Mouse (Mus musculus): ENCODE data around the gene Dpf2. TPM values are rescaled to one million over a fixed set of nuclear protein-coding genes. Genes with fewer than 3 reads are reported as not detected.

Dpf2 gene
- polyA plus RNA-seq, 1 experiment from 2014 or later = 118 TPM

GRCm38 (mm10) chr19:5935691-5936090 is 22.9 kb upstream of the Dpf2 start:
- WGBS = 49% methylated on average over 5 of the region's 5 CpGs
- no peaks in the 10 kb centered on the region for H3K27me3 ChIP-seq (replicated peaks)
- H3K9ac ChIP-seq = 0 out of 2 replicates have a peak overlapping the region, but pooled peaks have one; percentile 55
- ATAC-seq (ENCODE audit: insufficient number of reproducible peaks, low FRiP score) = no peak
- peaks cover 7% of the 10 kb centered on the region for H3K36me3 ChIP-seq
- H3K9me3 ChIP-seq (replicated peaks) = no peaks in the 10 kb centered on the region
- peaks cover 49% of the 10 kb centered on the region for H3K4me1 ChIP-seq (replicated peaks)
- H3K27ac ChIP-seq (ENCODE audit: poor library complexity, severe bottlenecking) = peak overlapping the region; percentile 72; the same call in 1 of the 2 replicates
- peak overlapping the region; percentile 43 for H3K4me2 ChIP-seq
- no peak overlapping the region for H3K4me3 ChIP-seq

- Histone ChIP-seq H3K36me3 (peaks cover 3% of the 10 kb centered on the region), H3K4me3 (no peak overlapping the region), H3K27me3 (replicated peaks) (no peaks in the 10 kb centered on the region), H3K9me3 (replicated peaks) (no peaks in the 10 kb centered on the region), H3K27ac (ENCODE audit: poor library complexity, severe bottlenecking) (peak overlapping the region; percentile 72), H3K4me1 (replicated peaks) (peaks cover 47% of the 10 kb centered on the region), H3K4me2 (peak overlapping the region; percentile 43), H3K9ac (peak overlapping the region; percentile 55; the same call in 1 of the 2 replicates)
- 0% methylated on average over 3 of the region's 3 CpGs for WGBS
- ATAC-seq (ENCODE audit: insufficient number of reproducible peaks, low FRiP score) = peak; percentile 83
These were observed 22.5 kb upstream of the Dpf2 start for GRCm38 (mm10) chr19:5935266-5935665.

GRCm38 (mm10) chr19:5929634-5930596 is 17.1 kb upstream of the Dpf2 start:
- no peaks in the 10 kb centered on the region for H3K36me3 ChIP-seq
- ATAC-seq (ENCODE audit: insufficient number of reproducible peaks, low FRiP score) = 0 out of 2 replicates have a peak, but pooled peaks have one; percentile 29
- H3K4me2 ChIP-seq = no peak overlapping the region
- H3K9me3 ChIP-seq (replicated peaks) = no peaks in the 10 kb centered on the region
- H3K4me1 ChIP-seq (replicated peaks) = peaks cover 38% of the 10 kb centered on the region
- no peaks in the 10 kb centered on the region for H3K27me3 ChIP-seq (replicated peaks)
- no peak overlapping the region for H3K4me3 ChIP-seq
- H3K9ac ChIP-seq = no peak overlapping the region
- WGBS = 50% methylated on average over 14 of the region's 14 CpGs
- H3K27ac ChIP-seq (ENCODE audit: poor library complexity, severe bottlenecking) = peak overlapping the region; percentile 37

DNA sequence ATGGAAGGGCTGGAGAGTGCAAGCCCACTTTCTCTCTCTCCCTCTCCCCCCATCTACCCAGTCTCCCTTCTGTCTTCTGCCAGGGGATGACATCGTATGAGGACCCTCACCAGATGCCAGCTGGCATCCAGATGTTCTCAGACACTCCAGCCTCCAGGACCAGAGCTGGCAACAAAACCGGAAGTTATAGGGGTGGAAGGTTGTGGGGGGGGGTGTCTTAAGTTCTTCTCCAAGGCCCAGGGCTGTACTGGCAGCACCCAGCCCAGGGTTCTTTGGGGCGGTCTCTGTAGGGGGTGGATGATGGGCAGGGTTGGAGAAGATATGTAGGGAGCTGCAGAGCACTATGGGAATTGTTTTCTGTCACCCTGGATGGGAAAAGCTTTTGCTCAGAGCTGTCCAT is 15.7 kb upstream of the Dpf2 start:
- peaks cover 32% of the 10 kb centered on the region for H3K4me1 ChIP-seq (replicated peaks)
- ATAC-seq (ENCODE audit: insufficient number of reproducible peaks, low FRiP score) = no peak
- no peak overlapping the region for H3K4me2 ChIP-seq
- H3K4me3 ChIP-seq = no peak overlapping the region
- H3K27me3 ChIP-seq (replicated peaks) = no peaks in the 10 kb centered on the region
- no peaks in the 10 kb centered on the region for H3K36me3 ChIP-seq
- H3K9me3 ChIP-seq (replicated peaks) = no peaks in the 10 kb centered on the region
- no peak overlapping the region for H3K9ac ChIP-seq
- WGBS = 58% methylated on average over 3 of the region's 3 CpGs
- no peak overlapping the region for H3K27ac ChIP-seq (ENCODE audit: poor library complexity, severe bottlenecking)

- Histone ChIP-seq H3K9ac (no peak overlapping the region), H3K4me3 (no peak overlapping the region), H3K27me3 (replicated peaks) (no peaks in the 10 kb centered on the region), H3K4me1 (replicated peaks) (peaks cover 36% of the 10 kb centered on the region), H3K9me3 (replicated peaks) (no peaks in the 10 kb centered on the region), H3K27ac (ENCODE audit: poor library complexity, severe bottlenecking) (no peak overlapping the region), H3K4me2 (no peak overlapping the region), H3K36me3 (no peaks in the 10 kb centered on the region)
- no peak for ATAC-seq (ENCODE audit: insufficient number of reproducible peaks, low FRiP score)
- WGBS = 75% methylated on average over 6 of the region's 6 CpGs
These were observed 15.3 kb upstream of the Dpf2 start for GRCm38 (mm10) chr19:5928104-5928503.

DNA sequence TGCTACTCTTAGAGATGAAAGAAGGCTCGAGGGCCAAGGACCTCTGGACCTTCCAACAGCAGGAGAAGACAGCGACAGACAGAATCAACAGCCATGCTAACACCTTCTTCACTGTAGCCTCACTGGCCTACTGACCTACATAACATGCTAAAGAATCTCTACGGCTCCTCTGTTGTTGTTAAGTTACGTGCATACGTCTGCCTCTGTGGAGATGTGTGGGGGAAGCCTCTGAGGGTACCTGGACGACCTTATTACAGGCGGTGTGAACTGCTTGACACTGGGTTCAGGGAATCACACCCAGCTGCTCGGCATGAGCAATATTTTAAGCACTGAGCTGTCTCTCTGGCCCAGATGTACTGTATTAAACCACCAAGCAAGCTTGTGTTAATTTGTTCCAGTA is 14.7 kb upstream of the Dpf2 start:
- Histone ChIP-seq H3K9ac (no peak overlapping the region), H3K27ac (ENCODE audit: poor library complexity, severe bottlenecking) (no peak overlapping the region), H3K4me1 (replicated peaks) (peaks cover 41% of the 10 kb centered on the region), H3K9me3 (replicated peaks) (no peaks in the 10 kb centered on the region), H3K4me2 (no peak overlapping the region), H3K27me3 (replicated peaks) (no peaks in the 10 kb centered on the region), H3K4me3 (no peak overlapping the region), H3K36me3 (no peaks in the 10 kb centered on the region)
- 71% methylated on average over 8 of the region's 8 CpGs for WGBS
- no peak for ATAC-seq (ENCODE audit: insufficient number of reproducible peaks, low FRiP score)

- no peaks in the 10 kb centered on the region for H3K36me3 ChIP-seq
- no peaks in the 10 kb centered on the region for H3K27me3 ChIP-seq (replicated peaks)
- H3K4me2 ChIP-seq = no peak overlapping the region
- no peak for ATAC-seq (ENCODE audit: insufficient number of reproducible peaks, low FRiP score)
- no peak overlapping the region for H3K4me3 ChIP-seq
- H3K9me3 ChIP-seq (replicated peaks) = no peaks in the 10 kb centered on the region
- no peak overlapping the region for H3K9ac ChIP-seq
- WGBS = 75% methylated on average over 11 of the region's 11 CpGs
- H3K4me1 ChIP-seq (replicated peaks) = peaks cover 46% of the 10 kb centered on the region
- H3K27ac ChIP-seq (ENCODE audit: poor library complexity, severe bottlenecking) = no peak overlapping the region
These were observed 14.2 kb upstream of the Dpf2 start for GRCm38 (mm10) chr19:5927026-5927425.

GRCm38 (mm10) chr19:5925311-5925855 is 12.6 kb upstream of the Dpf2 start:
- WGBS = 21% methylated on average over 11 of the region's 11 CpGs
- peaks cover 53% of the 10 kb centered on the region for H3K4me1 ChIP-seq (replicated peaks)

DNA sequence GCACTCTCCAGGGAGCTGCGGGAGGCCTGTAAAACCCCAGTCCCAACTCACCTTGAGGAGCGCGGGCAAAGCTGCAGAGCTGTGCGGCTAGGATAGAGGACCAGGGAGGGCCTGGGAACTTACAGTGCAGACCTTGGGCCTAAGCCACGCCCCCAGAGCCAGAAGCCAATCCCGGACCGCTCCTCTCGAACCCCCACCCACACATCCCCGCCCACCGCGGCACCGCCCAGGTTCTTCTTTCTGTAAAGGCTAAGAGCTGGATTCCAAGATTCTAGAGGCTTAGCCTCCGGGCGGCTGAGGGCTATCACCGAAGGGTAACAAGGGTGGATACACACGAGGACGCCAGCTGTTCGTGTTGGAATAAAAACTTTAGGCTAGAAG is 11.9 kb upstream of the Dpf2 start, which contains the start of gene Cdc42ep2:
Cdc42ep2 (minus strand) TSS at position 104 of the 381 bp plus-strand sequence.
- Histone ChIP-seq H3K27me3 (replicated peaks) (no peaks in the 10 kb centered on the region), H3K27ac (ENCODE audit: poor library complexity, severe bottlenecking) (peak within 1 kb of the TSS; percentile 86), H3K36me3 (no peaks in the 10 kb centered on the region), H3K4me3 (peak within 1 kb of the TSS; percentile 70), H3K4me1 (replicated peaks) (peaks cover 46% of the 10 kb centered on the region), H3K9ac (peak within 1 kb of the TSS; percentile 76), H3K4me2 (peak within 1 kb of the TSS; percentile 91), H3K9me3 (replicated peaks) (no peaks in the 10 kb centered on the region)
- peak; percentile 94 for ATAC-seq (ENCODE audit: insufficient number of reproducible peaks, low FRiP score)
- 0% methylated on average over 18 of the region's 18 CpGs for WGBS

More at GRCm38 (mm10) chr19:5925311-5925855, 12.6 kb upstream of the Dpf2 start:
- H3K9me3 ChIP-seq (replicated peaks) = no peaks in the 10 kb centered on the region
- peak overlapping the region; percentile 91 for H3K4me2 ChIP-seq
- no peak for ATAC-seq (ENCODE audit: insufficient number of reproducible peaks, low FRiP score)
- peak overlapping the region; percentile 38; the same call in 1 of the 2 replicates for H3K9ac ChIP-seq
- peak overlapping the region; percentile 47; the same call in 1 of the 2 replicates for H3K27ac ChIP-seq (ENCODE audit: poor library complexity, severe bottlenecking)
- peak overlapping the region; percentile 70 for H3K4me3 ChIP-seq
- H3K27me3 ChIP-seq (replicated peaks) = no peaks in the 10 kb centered on the region
- H3K36me3 ChIP-seq = no peaks in the 10 kb centered on the region

GRCm38 (mm10) chr19:5923990-5924712 is 11.3 kb upstream of the Dpf2 start:
- peak; percentile 79 for ATAC-seq (ENCODE audit: insufficient number of reproducible peaks, low FRiP score)
- H3K4me1 ChIP-seq (replicated peaks) = peaks cover 41% of the 10 kb centered on the region
- peak overlapping the region; percentile 76 for H3K9ac ChIP-seq

More at GRCm38 (mm10) chr19:5923990-5924712, 11.3 kb upstream of the Dpf2 start:
- H3K27ac ChIP-seq (ENCODE audit: poor library complexity, severe bottlenecking) = peak overlapping the region; percentile 86
- peak overlapping the region; percentile 91 for H3K4me2 ChIP-seq
- peak overlapping the region; percentile 70 for H3K4me3 ChIP-seq
- H3K9me3 ChIP-seq (replicated peaks) = no peaks in the 10 kb centered on the region
- H3K36me3 ChIP-seq = peaks cover 2% of the 10 kb centered on the region; the same call in 1 of the 2 replicates
- WGBS = under 1% methylated on average over 38 of the region's 38 CpGs
- H3K27me3 ChIP-seq (replicated peaks) = no peaks in the 10 kb centered on the region
